Mouse (Mus musculus) large intestine, adult 2 months (tissue): Measurements from ENCODE around the gene Sema5a. TPM values are rescaled to one million over a fixed set of nuclear protein-coding genes. Genes with fewer than 3 reads are reported as not detected.

Experiments
- DNase-seq: peaks from one replicate; pipeline ENCODE4 v3.0.0-alpha.2; 2012; ENCODE audit warnings: low read depth, low spot score
- WGBS: fragments of 180-500 bp; shearing (Covaris S2); methylation state at CpG from one replicate; pipeline ENCODE4 v1.1.7; 2018; 5-methylcytosine and 5-hydroxymethylcytosine counted together
- polyA plus RNA-seq: library from polyadenylated mRNA; depleted of rRNA; stranded (reverse); fragments of >200 nt; gene quantifications from 2 replicates; pipeline ENCODE4 v1.2.3, GENCODE M21; 2012

Sema5a gene
- polyA plus RNA-seq, 1 experiment = 3.9 TPM

DNA sequence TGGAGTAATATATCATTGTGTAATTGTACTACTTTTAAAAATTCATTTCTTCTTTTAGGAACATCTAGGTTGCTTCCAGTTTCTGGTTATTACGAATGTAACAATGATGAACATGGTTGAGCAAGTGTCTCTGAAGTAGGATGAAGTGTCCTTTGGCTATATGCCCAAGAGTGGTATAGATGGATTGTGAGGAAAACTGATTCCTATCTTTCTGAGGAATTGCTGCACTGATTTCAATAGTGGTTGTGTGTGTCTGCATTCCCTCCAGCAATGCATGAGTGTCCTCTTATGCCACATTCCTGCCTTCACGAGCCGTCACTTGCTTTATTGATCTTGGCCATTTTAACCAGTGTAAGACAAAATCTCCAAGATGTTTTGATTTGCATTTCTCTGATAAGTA lies 163.2 kb downstream of the Sema5a start:
- 84% methylated on average over 3 of the region's 3 CpGs for WGBS
- no peak for DNase-seq

DNA sequence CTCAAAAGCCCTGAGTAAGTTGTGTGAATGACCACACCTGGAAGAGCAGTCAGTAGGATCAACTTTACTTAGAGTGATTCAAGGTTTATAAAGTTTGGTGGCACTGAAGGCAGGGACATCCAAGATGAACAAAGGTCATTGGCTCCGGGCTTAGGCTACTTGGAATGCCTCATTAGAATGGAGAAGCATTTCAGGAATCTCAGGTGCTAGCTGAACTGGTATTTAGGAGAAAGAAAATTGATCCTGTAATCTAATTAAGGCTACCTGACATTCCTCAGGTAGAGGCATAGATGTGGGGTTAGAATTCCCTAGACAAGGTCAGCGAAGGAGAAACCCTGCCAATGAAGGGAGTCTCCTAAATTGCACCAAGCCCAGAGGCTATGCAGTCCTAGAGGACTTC lies 171.7 kb downstream of the Sema5a start:
- 74% methylated on average over 2 of the region's 2 CpGs for WGBS
- peak; percentile 8 for DNase-seq

DNA sequence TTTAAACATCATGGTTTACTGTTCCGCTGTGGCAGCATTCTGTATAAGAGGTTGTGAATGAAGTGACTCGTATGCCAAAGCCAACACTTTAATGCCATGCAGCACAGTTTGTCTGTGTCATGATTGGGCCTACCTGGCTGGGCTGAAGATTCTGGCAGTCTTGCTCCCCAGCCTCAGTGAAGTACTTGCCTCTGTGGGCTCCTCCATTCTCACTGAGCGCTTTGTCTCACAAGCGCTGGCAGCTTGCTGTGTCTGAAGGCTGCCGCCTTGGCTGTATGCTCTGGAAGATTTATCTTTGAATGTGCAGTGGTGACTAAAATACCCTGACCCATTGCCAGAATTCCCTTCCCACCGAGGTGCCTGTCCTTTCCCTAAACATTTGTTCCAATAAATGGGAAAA lies 178.0 kb downstream of the Sema5a start:
- WGBS = 76% methylated on average over 6 of the region's 6 CpGs
- no peak for DNase-seq

DNA sequence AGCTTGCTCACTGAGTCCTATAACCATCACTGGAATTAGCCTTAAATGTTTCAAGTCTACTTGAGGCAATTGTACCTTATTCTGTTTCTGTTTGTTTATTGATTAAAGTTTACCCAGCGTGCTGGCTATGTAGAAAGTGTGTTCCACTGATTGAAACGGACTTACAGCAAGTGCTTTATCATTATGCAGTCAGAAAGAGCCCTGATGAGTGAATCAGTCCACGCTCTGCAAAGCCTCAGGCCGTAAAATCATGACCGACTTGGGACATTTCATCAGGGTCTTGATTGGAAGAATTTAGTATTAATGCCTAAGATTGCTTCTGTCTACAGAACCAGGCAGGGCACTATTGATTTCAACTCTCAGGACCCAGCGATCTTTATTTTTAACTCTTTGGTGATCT lies 178.5 kb downstream of the Sema5a start:
- WGBS = 68% methylated on average over 6 of the region's 6 CpGs
- no peak for DNase-seq

DNA sequence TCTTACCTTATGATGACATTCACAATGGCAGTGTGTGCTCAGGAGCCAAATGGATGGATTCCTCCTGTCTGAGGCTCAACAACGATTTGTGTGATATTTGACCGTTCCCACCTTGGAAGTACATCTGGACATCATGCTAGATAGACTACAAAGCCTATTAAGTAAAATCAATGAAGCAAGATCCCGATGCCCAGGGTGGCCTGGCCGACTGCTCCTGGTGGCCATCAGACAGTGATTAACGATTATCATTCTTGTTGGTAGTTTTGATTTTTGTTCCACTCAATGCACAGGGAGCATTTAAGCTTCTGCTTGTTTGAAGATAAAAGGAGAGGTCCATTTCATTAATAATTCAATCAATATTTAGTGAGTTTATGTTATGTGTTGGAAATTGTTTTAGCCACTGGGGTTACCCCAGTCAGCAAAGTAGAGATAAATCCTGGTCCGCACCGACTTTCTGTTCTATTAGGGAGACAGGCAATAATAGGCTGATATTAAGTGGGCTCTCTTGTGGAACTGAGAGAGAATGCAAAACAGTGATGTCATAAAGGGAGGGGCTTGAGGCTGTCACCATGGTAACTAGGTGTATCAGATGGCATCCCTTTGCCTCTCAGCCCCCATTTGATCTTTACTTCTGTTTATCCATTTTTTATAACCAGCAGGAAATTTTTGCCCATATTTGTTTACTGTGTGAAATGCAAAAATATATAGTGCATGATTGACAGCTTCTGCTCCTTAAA lies 182.7 kb downstream of the Sema5a start:
- WGBS = 93% methylated on average over 7 of the region's 7 CpGs

DNA sequence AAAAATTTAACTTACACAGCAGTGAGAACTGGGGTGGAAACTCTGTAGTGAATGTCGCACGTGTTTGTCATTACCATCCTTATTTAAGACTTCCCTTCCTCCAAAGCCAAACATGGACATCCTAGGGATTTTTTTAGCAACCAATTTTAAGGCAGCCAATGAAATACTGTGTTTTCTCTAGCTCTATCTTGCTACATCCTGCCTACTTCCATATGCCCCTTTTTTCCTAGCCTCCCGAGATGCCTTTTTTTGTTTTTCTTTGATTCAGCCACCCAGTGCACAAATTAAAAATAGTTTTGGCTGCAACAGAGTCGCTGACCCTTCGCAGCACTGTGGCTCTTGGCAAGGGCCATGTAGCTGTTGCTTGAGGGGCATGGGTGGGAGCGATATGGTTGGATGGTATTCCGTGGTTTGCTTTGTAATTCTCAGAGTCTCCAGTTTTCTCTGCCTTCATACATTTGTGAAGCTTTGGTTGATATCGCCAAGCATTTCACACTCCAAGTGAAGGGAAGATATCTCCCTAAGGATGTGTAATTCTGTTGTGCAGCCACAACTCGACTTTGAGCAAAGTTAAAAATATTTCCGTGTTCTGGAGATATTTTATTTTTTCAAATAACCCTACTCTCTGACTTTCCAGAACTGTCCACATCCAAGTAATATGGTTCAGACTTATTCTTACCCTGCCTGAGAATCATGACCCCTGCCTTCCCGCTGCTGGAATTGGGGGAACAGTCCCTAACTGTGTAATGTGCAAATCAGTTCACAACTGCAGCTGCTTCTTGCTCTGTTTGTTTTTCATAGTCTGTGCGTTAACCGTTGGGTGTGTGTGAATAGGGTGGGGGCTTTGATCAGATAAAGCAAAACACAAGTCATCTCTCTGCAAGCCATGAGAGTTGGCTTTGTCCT lies 188.6 kb downstream of the Sema5a start:
- 66% methylated on average over 13 of the region's 13 CpGs for WGBS
- DNase-seq = no peak

More for the DNA sequence above, 182.7 kb downstream of the Sema5a start:
- DNase-seq = no peak

DNA sequence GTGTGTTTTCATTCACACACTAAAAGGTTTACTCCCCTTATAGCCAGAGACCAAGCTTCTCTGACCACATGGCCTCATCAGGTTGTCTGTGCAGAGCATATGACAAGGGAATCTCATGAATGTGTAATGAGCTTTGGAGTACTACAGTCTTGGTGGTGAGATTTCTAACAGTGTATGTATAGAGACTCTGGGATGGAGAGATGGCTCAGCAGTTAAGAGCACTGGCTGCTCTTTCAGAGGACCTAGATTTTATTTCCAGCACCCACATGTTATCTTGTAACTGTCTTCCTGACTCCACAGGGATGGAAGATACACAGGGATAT lies 189.2 kb downstream of the Sema5a start:
- no peak for DNase-seq

DNA sequence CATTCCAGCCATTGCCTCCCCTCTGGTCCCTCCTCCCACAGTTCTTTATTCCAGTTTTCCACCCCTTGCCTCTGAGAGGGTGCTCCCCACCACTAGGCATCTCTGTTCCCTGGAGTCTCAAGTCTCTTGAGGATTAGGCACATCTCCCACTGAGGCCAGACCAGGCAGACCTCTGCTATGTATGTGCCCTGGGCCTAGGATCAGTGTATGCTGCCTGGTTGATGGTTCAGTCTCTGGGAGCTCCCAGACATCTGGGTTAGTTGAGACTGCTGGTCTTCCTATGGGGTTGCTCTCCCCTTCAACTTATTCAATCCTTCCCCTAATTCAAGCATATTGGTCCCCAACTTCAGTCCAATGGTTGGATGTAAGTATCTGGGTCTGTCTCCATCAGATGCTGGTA lies 189.7 kb downstream of the Sema5a start:
- no peak for DNase-seq

DNA sequence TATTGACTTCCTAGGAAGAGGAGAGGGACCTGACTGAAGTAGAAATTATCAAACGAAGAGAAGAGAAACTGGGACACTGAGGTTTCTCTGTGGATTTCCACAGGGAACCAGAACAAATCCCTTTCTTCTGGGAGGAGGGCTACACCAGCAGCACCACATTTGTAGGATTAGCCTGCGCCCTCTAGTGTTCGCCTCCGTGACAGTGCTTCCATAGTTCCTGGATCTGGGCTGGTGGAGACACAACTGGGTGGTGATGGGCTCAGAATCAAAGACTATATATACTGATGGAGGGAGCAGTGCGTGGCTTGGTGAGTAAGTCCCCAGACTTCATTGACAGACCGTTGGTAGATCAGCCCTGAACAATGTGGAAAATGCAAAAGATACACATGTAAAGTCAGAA lies 193.0 kb downstream of the Sema5a start:
- WGBS = 32% methylated on average over 6 of the region's 6 CpGs
- peak; percentile 46 for DNase-seq

DNA sequence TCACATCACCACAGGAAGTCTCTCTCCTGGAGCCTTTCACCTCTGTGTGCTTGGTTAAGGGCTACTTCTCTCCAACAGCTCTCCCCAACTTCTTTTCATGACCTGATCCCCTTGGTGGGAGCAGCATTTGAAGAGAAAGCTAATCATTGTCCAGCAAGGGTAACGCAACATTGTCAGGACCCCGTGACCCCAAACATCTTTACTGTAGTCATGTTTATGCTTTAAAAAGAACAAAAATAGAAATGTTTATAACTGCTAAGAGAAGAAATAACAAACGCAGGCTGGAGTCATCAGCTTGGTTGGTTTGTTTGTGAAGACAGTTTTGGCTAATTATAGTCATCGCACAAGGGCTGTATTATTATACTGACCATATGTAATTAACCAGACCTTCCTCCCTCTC lies 198.1 kb downstream of the Sema5a start:
- no peak for DNase-seq
- 75% methylated on average over 4 of the region's 4 CpGs for WGBS

DNA sequence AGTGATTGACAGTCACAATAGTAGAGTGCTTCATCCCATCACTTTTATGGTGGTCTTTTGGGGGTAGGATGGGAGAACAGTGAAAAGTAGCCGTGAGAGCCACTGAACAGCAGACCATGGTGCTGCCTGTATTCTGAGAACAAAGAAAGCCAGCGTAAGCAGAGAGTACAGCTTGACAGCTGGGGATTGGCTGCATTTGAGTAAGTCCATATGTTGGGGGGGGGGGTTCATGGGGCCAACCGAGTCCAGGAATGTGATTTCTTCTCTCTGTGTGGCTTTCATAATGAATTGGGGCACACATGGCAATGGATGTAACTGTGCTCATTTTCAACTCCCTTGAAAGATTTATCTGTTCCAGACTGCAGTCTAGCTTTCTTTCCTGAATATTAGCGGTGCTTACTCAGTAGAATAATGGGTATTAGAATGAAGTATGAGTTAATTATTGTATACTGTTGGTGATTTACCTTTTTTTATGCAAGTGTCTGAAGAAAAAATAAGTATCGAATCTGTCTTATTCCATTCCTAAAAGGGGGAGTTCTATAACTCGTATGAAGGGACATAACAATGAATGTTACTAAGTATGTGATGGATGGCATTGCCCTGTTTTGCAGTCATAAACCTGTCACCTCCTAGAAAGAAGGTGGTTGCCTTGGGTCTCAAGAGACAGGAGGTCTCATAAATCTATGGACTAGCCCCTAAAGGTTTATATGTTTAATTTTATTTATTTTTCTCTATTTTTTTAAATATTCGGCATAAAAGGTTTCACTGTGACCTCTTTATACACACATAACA lies 203.1 kb downstream of the Sema5a start:
- WGBS = 79% methylated on average over 7 of the region's 7 CpGs
- no peak for DNase-seq

DNA sequence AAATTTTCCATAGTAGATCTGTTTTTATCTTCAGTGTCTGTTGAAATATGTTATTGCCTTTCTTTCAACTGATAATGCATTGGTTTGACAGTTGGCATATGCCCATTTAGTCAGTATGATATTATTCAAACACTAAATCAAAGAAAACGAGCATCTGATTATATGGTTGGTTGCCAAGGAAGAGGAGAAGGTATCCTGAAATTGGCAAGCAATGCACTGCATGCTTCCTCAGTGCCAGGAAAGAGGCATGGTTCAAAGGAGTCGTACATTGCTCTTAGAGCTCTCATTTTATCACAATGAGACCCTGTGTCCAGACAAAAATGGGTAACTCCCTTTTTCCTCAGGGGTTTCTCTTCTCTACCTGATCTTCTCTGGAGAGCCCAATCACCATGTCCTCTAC lies 214.4 kb downstream of the Sema5a start:
- 44% methylated on average over 2 of the region's 2 CpGs for WGBS
- no peak for DNase-seq

DNA sequence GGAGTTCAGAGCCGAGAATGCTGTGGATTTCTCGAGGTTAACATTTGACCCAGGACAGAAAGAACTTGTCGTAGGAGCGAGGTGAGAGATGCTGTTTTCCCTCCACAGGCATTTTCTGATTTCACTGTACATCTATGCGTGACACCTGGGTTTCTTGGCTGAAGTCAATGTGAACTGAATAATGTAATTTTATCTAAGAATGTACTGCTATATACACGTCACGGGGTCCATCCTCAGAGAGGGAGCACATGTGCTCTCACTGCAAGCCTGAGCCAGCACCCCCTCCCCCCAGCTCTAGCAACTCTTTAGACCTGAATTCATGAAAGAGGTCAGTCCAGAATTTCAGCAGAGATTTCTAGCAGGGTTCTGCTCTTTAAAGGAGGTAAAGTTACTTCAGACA lies 215.6 kb downstream of the Sema5a start:
- no peak for DNase-seq
- 89% methylated on average over 7 of the region's 7 CpGs for WGBS

DNA sequence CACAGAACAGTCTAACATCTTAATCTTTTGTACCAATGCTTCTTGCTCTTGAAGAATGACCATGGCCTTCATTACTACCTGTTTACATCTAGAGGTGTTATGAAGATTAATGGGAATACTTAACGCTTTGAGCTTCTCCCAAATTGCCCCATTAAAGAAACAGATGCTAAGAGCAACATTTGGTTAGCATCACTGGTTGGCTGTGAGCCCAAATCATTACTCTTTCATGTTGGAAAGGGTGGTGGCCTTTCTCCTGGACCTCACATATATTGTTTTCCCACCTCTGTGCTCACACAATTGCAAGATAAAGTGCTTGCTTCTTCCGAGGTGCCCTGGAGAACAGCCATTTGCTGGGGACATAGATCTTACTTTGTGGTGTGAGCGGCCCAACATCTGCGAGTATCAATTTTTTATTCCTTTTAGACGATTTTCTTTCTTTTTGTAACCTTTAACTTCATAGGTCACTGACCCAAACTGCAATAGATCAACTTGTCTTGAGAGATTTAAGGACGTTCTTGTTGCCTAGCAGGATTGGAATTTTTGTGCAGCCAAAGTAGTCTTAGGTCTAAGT lies 227.0 kb downstream of the Sema5a start:
- WGBS = 64% methylated on average over 6 of the region's 6 CpGs
- no peak for DNase-seq

DNA sequence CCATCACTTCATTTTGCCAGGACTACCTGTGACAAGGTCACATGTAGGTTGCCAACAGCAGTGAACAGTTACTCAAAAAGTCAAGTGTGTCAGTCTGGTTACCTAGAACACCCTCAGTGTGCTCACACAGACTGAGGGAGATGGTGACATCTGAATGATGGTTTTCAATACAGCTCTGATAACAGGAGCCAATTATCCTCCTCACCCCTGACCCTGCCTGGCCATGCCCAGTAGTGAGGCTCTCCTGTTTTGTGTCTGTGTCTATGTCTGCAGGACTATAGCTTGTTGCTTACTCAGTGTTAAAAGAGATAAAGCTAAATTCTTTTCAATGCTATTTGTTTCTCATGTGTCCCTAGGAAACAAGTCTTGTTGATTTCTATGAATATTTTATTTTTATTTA lies 236.1 kb downstream of the Sema5a start:
- DNase-seq = no peak

DNA sequence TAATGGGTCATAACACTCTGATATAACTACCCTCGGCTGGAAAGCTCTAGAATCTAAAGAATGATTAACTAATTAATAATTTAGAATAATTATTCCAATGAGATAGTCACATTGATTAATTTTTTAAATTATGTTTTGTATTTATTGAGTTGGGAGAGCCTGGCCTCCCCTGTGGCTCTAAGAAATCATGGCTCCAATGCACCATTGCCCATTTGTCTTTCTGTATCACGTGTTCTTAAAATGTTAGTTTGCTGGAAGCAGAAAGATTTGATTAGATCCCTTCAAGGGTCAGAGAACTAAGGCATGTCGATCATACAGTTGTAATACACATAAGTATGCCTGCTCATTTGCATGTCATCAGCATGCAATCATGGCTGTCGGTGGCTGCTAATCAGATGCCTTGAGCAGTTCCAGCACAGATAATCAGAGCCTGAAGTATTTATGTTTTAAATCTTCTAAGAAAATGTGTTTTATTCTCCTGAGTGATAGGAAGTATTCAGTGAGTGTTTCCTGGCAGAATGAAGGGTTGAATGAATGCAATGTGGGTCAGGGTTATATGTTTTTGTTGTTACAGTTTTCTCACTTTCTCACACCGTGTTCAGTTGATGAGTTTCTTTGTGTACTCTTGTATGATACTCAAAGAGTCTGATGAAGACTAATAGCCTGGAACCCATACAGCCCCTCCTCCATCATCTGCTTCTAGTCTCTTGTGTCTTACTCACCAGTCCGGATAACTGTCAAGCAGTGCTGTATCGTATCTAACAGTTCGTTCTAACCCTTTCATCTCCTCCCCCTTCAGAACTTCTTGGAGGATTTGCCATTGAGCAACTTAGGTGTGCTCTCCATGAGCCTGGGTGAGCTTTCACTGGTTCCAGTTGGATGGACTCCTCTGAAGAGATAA lies 240.7 kb downstream of the Sema5a start:
- DNase-seq = no peak
- WGBS = 93% methylated on average over 8 of the region's 8 CpGs

DNA sequence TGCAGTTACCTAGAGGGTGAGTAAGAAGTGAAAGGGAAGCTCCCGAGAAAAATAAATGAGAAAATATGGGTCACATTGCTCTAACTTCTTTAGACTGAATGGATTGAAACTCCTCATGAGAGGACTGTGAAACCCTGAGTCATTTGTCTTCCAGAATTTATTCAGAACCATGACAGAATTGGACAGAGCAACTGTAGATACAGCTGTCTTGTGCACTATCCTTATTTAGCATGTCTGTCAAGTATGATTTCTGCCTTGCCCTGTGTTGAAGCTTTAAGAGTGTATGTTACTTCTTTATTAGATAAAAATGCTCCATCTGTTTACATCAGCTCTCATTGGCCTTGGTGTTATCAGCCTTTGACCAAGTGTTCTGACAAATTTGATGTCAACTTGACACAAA lies 243.4 kb downstream of the Sema5a start:
- no peak for DNase-seq
- WGBS = 45% methylated on average over 1 of the region's 1 CpGs

DNA sequence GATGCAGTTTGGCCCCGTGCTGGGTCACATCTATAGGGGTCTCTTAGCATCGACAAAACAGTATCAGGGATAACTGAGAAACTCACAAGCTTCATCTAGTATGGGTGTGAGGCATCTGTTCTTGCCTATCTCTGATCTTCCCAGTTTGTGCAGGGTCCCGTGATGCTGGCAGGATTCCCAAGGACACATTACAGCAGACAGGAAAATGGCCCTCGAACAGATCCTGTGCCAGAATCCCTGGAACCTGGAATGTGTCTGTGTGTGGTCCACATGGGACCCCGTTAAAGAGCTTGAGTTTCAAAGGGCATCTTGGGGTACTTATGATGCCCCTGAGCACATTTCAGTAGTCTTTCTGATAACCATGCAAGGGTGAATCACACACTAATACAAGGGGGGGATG lies 249.6 kb downstream of the Sema5a start:
- 71% methylated on average over 5 of the region's 5 CpGs for WGBS
- DNase-seq = no peak

DNA sequence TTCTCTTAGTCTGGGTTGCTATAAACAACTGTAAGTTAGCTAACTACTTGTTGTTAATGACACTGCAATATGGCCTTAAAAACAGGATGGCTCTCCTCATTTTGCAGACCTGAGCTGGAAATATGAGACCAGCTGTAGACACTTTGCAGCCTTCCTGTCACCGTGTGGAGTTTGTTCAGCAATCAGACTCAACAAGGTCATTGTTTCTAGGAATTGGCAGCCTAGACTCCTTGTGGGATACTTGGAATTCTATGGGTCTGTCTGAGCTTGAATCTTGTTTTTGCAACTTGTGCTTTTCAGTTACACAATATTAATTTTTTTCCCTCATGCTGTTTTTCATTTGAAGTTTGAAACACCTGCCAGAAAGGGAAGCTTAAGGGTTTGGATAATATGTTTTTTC lies 250.3 kb downstream of the Sema5a start:
- DNase-seq = no peak
- 29% methylated on average over 1 of the region's 1 CpGs for WGBS
